Mouse (Mus musculus) spleen, postnatal 36 days (tissue): ENCODE results near the gene Peak1.

Experiments used
- DNase-seq, 2 experiments: peaks; one replicate each; pipeline ENCODE4 v3.0.0; 2022; ENCODE audit warnings: low spot score in 2 of 2, mixed read lengths in 1 of 2

Peak1 gene

GRCm38 (mm10) chr9:56415935-56416607, 1.8 kb downstream of the Peak1 start:
- no peak for DNase-seq

DNA sequence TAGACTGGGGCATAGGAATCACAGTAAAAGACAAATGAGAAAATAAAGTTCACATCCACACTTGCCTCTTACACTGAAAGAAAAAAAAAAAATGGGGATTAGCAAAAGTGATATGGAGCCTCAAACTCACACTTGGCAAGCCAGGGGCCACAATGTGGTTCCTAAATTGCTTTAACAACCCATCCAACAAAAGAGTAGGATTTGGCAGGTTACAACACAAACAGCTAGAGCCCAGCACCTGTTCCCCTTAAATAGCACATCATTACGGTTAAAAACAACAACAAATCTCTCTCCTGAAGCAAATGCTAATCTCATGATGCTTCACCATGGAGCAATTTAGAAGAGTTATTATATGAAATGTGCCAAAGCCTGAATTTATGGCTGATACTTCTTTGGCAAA, 2.5 kb downstream of the Peak1 start:
- no peak for DNase-seq

DNA sequence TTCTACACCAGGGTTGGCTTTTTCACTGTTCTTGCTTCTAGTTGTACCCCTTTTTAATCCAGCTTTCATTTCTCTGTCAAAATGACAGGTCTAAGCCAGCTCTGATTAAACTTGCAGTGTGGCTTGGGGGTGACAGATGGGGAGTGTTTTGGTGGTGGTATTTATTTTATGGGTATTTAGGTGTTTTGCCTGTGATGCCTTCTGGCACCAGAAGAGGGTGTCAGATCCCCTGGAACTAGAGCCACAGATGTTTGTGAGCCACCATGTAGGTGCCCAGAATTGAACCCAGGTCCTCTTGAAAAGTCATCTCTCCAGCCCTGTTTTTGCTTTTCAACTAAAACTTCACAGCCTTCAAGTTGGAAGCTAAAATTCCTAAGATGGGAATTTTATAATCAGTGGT, 3.5 kb downstream of the Peak1 start:
- no peak for DNase-seq

- no peak for DNase-seq
These were observed 5.2 kb downstream of the Peak1 start for GRCm38 (mm10) chr9:56412716-56413115.

DNA sequence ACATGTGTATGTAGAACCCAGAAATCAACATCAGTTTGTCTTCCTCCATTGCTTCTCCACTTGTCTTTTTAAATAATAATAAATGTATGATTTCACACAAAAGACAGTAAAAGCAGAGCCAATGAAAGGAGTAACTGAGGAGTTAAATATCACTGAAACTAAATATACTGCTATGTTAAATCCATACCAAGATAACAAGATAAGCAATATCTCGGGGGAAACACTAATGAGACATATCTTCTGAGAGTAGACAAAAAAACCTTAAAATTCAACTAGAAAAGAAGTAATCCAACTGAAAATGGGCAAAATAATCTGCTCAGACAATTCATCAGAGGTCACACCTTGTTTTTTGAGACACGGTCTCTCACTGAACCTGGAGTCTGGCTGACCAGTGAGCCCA, 7.9 kb downstream of the Peak1 start:
- DNase-seq = no peak

DNA sequence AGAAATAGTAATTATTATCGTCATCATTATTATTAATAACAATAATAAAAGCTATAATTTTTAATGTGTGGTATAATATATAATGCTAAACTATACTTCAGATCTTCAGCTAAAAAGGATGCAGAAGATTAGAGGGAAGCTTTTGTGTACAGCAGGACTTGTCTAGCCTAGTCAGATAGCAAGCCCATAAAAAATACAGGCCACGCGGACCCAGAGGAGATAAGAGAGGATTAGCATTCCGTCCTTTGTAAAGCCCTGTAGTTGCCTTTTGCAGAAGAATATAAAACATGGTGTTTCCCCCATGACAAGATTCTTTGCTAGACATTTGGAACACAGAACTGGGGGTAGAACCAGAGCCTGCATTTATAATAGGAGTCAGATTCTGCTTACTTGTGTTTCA, 13.2 kb downstream of the Peak1 start:
- no peak for DNase-seq

- no peak for DNase-seq
These were observed 21.6 kb downstream of the Peak1 start for GRCm38 (mm10) chr9:56396306-56396705.

DNA sequence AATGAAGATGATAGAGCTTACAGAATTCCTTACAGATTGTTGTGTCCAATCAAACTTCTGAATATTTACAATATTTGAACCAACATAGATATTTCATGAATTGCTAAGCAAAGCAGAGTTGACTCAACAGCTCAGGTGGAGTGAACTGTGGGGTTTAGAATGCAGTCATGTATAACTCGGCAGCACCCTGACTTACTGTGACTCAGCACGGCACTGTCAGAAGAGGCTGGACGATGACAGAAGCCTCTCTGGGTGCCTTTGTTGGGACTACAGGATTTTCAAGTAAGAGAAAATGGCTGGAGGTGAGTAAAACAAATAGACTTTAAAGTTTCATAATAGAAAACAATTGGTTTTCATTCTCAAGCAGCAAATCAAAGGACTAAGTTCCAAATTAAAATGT, 25.0 kb downstream of the Peak1 start:
- DNase-seq = no peak

DNA sequence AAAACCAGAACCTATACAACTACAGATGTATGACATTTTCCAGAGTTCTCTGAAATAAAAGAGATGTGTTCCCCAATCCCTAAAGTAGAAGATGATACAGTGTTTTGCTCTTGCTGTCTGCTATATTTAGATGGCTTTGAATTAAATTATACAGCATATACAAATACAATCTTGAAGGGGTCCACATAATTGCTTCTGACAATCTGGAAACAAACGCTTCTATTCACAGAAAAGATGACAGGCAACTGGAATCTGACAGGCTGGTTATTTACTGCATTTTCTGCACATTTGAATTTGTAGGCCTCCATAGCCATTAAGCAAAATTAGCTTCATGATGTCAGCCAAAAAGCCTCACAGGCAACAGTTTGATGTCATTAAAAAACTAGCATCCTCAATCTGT, 35.1 kb downstream of the Peak1 start:
- DNase-seq = no peak

- DNase-seq = no peak
These were observed 43.5 kb downstream of the Peak1 start for GRCm38 (mm10) chr9:56374401-56374800.

- DNase-seq = no peak
These were observed 47.2 kb downstream of the Peak1 start for GRCm38 (mm10) chr9:56370710-56371109.

GRCm38 (mm10) chr9:56368814-56369213, 49.1 kb downstream of the Peak1 start:
- DNase-seq = no peak

DNA sequence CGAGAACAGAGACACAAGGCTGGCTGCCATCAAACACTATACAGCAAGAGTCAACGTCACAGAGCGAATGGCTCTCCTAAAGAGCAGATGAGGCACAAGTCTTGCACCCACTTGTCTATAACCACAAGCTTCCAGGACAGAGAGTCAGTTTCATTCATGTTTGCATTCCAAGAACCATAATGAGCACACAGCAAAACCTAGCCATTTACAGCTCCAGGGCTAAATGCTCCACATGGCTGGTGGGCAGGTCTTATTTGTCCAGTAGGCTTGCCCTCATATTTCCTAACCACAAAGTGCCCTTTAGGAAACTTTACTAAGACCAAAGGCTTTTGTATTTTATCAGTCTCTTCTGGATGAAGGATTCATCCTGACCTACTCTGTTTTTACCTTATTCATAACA, 54.6 kb downstream of the Peak1 start:
- no peak for DNase-seq

- no peak for DNase-seq
These were observed 58.6 kb downstream of the Peak1 start for GRCm38 (mm10) chr9:56359261-56359660.

DNA sequence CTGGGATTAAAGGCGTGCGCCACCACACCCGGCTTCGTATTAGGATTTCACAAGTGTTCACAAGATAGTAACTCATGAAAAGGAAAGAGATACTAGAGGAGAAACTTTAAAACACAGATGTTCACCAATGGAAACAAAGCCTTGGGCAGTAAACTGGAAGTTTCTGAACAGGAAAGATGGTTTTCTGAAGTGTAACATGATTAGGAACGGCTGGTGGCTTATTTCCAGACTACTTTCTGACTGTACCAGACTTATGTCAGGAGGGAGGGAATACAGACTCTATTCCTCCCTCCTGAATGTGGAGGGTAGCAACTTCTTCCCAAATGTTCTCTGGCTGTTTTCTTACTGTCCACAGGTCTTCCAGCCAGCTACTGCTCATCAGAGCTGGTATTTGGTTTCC, 62.7 kb downstream of the Peak1 start:
- no peak for DNase-seq

- DNase-seq = no peak
These were observed 71.5 kb downstream of the Peak1 start for GRCm38 (mm10) chr9:56346321-56346720.

- DNase-seq = no peak
These were observed 78.3 kb downstream of the Peak1 start for GRCm38 (mm10) chr9:56339426-56340195.

GRCm38 (mm10) chr9:56334363-56334762, 83.5 kb downstream of the Peak1 start:
- DNase-seq = no peak

GRCm38 (mm10) chr9:56332774-56333173, 85.1 kb downstream of the Peak1 start:
- no peak for DNase-seq

- DNase-seq = no peak
These were observed 91.3 kb downstream of the Peak1 start for GRCm38 (mm10) chr9:56326511-56327005.

- DNase-seq = no peak
These were observed 92.1 kb downstream of the Peak1 start for GRCm38 (mm10) chr9:56325725-56326124.

GRCm38 (mm10) chr9:56324576-56325355, 93.1 kb downstream of the Peak1 start:
- no peak for DNase-seq
